Mouse (Mus musculus): ENCODE results near the gene Dapk2. TPM values are rescaled to one million over a fixed set of nuclear protein-coding genes. Genes with fewer than 3 reads are reported as not detected.

Dapk2 gene
- total RNA-seq, 2 experiments from 2014 or later: 7.5 to 9.3 TPM

GRCm38 (mm10) chr9:66186426-66186825, 28.4 kb downstream of the Dapk2 start:
- DNase-seq: no peak

DNA sequence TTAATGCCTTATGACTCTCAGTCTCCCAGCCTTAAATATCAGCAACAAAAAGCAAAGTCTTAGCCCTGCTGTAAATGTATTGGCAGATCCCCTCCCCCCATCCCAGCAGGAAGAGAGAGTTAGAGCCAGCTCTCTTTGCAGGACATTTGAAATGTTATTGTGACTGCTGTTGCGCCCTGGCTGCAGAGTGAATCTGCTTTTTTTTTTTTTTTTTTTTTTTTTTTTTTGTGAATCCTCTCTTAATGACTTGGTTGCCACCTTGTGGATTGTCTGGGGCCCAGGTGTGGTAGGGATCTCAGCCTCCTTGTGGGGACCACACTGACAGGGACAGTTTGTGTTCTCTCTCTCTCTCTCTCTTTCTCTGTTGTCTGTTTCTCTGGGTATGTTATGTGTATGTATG, 31.0 kb downstream of the Dapk2 start:
- DNase-seq: no peak

DNA sequence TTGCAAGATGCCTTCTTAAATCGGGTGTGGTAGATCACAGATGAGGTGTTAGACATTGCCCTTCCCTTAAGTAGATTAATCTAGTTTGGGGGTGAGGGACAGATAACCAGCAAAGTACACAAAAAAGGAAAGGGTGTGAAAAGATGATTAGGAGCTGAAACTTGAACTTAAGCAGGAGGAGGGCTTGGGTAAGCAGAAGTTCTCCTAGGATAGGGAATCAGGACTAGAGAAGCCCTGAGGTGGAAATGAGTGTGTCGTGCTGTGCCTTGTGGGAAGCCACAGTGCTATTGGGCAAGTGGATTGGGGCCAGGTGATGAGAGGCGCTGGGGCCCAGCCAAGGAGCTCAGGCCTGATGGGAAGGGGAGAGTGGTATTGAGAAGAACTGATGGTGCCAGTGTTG, 36.0 kb downstream of the Dapk2 start:
- no peak for DNase-seq

DNA sequence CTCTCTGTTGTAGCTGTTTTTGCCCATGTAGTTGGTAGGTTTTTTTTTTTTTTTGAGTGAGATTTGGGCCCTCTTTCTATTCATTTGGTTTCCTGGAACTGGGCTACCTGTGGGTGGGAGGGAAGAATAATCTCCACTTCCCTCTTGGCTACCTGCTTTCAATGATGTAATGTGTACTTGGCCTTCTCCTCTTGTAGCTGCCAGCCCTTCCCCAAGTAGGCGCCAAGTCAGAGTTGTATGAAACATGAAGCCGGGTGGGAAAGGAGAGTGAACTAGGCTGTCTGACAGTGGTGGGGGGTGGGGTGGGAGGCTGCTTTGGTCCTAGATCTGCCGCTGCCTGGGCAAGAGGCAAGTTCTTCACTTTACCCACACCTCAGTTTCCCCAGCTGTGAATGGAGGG, 38.5 kb downstream of the Dapk2 start:
- DNase-seq: no peak

DNA sequence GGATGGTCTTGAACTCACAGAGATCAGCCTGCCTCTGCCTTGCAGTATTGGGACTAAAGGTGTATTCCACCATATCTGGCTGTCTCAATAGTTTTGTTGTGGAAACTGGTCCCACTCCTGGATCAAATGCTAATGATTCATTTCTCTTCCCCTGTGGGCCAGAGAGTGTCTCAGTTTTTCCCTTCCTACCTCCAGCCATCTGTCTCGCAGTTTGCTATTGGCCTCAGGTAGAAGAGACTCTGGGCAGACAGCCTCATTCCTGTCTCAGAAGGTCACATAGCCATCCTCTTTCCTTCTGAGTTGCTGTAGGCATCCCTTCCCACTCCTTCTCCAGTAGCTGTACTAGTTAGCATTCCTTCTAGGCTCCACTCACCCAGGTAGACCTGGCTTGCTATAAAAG, 40.5 kb downstream of the Dapk2 start:
- no peak for DNase-seq

DNA sequence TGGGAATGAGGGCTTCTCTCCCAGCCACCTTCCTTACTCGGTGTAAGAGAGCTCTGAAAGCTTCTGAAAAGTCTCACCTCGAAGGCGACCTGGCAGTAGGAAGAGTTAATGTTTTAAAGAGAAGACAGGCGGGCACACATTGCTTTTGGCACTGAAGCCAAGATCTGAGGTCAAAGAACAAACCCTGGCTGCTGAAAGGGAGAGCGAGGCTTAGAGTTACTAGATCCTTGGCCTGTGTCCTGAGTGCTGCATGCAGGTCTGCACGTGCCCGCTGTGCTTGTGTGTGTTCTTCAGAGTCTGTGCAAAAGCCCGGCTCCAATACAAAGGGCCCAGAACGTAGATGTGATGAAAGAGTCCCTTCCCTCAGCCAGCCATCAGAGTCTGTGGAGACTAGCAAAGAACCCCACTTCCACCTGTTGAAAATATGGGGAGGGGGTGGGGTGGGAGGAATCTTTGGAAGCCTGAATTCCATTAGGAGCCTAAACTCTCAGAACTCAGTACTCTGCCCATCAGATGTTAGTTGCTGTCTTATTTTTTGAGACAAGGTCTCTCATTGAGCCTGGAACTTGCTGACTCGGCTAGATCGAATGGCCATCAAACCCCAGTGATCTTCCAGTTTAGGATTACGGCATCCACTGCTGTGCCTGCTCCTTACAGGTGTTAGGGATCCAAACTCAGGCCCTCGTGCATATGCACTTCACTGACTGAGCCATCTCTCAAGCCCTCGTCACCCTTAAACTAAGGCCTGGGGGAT, 41.8 kb downstream of the Dapk2 start:
- no peak for DNase-seq

DNA sequence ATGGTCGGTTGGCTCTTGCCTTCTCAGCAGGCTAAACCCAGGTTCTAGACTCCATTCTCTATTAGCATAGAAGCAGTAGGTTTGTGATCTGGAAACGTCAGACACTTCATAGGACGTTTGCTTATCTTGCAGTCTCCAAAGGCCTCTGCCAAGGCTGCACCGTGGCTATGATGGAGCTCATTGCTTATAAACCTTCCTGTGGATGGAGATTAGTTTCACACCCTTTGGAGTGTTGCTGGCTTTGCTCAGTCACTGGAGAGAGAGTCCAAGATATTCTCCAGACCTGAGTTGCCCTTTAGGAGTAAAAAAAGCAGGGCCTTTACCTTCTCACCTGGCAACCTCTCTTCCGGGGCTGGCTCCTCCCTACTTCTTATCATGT, 42.4 kb downstream of the Dapk2 start:
- DNase-seq: no peak

DNA sequence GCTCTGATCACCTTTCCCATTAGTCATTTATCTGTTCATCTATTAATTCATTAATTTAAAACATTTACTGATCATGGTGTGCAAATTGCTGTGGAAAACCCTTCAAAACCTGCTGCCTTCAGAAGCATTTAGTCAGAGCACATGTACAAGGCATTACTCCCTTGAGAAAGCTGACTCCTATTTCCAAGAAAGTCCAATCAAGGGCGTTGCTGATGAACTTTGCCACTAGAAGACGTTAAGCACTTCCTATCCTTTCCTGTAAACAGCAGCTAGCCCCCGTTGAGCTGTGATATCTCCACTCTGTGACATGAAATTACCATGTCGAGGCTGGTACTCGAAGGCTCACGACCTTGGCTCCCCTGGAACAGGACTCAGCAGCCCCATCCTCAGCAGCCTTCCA, 43.6 kb downstream of the Dapk2 start:
- DNase-seq: no peak

GRCm38 (mm10) chr9:66202463-66202862, 44.4 kb downstream of the Dapk2 start:
- no peak for DNase-seq

GRCm38 (mm10) chr9:66205702-66206101, 47.7 kb downstream of the Dapk2 start:
- no peak for DNase-seq

- no peak for DNase-seq
Observed at GRCm38 (mm10) chr9:66206825-66207224, 48.8 kb downstream of the Dapk2 start.

DNA sequence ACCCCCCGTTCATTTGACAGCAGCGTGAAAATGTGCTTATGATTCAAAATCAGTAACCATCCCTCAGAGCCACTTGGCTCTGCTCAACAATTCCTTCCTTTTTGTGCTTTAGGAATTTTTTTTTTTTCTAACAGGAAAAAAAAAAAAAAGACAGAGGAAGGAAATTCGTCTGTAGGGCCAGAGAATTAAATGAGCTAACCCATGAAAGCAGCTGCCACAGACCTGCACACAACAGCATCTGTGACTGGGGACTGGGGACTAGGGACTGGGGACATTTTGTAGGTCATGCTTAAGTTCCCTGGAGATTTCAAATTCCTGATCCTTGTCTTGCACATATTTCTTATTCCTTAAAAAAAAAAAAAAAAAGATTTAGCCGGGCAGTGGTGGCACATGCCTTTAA, 53.4 kb downstream of the Dapk2 start:
- no peak for DNase-seq

GRCm38 (mm10) chr9:66212088-66212487, 54.1 kb downstream of the Dapk2 start:
- DNase-seq: no peak

GRCm38 (mm10) chr9:66212802-66213201, 54.8 kb downstream of the Dapk2 start:
- no peak for DNase-seq

DNA sequence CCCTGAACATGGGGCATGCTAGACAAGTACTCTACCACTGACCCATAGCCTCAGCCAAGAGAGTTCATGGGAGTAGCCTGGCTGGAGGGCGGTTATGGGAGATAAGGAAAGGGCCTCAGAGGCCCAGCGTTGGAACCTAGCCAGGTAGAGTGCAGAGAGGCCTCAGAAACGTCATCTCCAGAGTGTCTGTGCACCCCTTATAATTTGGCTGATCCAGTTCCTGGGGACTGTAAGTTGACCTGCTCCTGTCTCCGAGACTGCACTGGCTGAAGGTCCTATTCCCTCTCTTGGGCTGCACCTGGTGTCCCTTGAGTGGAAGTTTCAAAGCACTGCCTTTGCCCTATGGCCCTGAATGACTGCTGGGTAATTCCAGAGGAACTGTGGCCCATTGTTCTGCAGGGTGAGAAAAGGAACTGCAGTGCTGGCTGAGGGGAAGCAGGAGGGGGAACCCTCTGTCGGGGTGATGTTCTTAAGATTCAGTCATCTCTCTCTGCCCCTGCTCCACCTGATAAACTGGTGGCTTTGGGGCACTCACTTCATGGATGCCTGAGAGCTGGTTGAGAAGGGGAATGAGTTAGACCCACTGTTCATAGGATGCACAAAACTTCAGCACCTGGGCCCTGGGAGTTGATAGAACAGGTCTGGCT, 55.5 kb downstream of the Dapk2 start:
- DNase-seq: peak; percentile 46 to 62

- no peak for DNase-seq
Observed at GRCm38 (mm10) chr9:66215551-66215950, 57.5 kb downstream of the Dapk2 start.

DNA sequence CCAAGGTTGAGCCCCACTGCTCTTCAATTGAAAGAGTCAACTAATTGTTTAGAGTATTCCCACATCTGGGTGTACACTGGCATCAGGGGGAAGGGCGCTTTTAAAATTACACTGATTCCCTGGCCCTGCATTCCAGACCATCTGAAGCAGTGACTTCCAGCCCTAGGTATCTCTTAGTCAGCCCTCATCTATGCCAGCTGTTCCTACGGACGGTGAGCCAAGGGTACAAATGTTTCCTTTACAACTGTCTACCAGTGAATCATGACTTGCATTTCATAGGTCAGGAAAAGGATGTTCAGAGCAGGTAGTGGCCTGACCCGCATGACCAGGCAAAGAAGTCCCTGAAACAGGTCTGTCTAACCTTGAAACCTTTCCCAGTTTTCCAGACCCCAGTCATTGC, 59.9 kb downstream of the Dapk2 start:
- DNase-seq: no peak

DNA sequence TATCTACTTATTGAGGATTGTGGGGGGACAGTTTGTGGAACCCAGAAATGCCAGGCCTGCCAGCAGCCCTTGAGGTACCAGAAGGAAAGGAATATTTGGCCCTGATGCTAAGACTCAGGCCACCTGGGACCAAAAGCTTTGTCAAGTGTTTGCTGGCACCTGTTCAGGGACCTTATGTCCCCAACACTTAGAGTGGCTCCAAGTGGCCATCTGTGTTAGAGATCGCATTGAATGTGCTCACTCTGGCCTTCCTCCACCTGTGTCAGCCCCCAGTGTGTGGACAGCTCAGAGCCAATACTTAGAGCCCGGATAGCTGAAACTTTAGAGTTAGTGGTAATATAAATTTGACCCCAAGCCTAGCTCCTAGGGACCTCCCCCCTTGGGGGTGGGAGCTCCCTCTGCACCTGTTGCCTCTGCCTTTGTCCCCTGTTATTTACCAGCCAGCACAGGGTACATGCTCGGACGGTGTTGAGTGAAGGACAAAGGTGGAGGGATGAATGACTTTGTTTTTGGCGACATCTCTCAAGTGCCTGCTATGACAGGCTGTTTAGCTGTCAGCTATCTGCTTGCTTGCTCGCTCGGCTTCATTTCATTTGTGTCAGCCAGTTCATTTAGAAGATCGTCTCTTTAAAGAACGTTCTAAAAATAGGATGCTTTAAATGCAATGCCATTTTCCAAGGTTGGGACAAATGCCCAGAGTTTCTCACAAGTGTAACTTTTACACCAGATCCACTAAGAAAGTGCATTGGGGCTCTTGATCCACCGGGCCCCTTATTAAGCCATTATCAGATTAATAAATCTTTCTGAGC, 61.1 kb downstream of the Dapk2 start:
- no peak for DNase-seq

- no peak for DNase-seq
Observed at GRCm38 (mm10) chr9:66223872-66224271, 65.8 kb downstream of the Dapk2 start.

DNA sequence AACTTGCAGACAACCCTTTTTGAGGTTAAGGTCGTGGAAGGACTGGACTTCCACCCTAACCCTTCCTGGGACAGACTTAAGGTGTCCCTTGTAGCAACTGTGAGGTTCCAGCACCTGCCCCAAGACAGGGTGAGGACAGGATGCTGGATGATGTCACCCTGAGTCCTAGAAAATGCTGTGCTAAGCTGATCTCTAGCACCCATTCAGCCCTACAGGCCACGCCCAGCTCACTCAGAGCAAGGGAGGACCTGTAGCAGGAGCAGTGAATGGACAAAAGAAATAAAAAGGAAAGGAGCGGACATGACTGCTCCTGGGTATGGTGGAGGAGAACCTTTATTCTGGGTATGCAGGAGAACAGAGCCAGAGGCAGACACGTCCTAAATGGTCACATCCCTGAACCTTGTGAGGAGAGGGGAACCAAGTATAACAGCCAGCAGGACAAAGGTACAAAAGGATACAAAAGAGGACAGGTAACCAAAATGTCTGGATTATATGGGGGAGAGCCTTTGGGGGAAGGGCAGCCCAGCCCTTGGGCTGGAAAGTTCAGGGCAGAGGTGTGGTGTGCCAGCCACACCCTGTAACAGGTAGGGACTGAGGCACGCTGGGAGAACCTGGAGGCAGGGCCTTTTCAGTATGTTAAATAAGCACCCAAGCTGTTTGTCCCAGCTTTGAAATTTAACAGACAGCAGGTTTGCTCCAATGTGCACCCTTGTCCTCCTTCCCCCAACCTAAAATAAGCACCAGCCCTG, 67.9 kb downstream of the Dapk2 start:
- no peak for DNase-seq

GRCm38 (mm10) chr9:66228456-66229151, 70.6 kb downstream of the Dapk2 start:
- no peak for DNase-seq
